In the genomic region with DNA sequence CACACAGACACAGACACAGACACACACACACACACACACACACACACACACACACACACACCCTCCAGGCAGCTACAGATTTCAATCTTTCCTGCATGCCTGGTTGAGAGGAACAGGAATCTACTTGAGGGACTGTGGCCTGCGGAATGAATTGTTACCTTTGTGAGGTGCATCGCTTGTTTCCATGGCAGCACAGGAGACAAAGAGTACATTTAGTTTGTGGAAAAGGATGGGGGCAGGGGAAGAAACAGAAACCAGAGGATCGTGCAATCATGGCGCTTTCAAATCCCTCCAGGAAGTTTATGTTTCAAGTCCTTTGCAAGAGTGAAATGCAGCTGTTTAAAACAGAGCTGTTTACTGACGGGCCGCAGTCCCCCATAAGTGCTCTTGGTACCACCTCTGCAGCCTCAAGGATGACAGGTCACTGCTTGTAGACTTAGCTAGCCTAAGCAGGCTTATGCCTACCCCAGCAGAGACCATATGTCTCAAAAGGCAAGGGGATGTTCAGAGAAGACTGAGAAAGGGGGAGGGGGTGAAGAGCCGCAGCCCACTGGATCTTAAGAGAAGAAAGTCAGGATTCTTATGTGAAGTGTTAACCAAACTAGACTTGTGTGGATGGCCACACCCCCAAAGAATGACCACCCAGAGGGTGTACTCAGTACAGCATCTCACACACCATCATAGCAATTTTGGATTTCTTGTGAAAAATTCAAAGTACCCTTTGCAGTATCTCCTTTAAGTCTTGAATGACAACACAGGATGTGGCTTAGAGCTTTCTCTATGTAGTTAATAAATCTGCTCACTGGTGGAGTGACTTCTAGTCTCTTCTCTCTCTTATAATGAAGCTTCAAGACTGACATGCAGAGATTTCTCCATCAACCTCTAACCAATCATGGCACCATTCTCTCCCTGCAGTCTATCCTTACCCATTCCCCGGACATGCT, we compare ENCODE assay signal across 8 mouse cellular contexts.
DNase-seq lines count a peak whose midpoint lies in the region; ATAC-seq lines count a peak whose summit lies in the region.
"Had no signal": no experiment of that assay in that cellular context is flagged by ENCODE, and none has a peak within 500 bp of the region (broad histone marks: within the 10 kb centered on the region; RNA-seq: fewer than 3 reads in every experiment).

No protein-coding gene starts in this region.

- H3K4me2 ChIP-seq in embryonic facial prominence, embryonic 13.5 days, result peak overlapping the region; percentile 32
- H3K4me2 ChIP-seq in midbrain, embryonic 16.5 days (ENCODE audit: low read length), result peak overlapping the region; percentile 10; the same call in 1 of the 2 replicates

- H3K4me3 ChIP-seq in embryonic facial prominence, embryonic 13.5 days, result no peak overlapping the region
- H3K4me3 ChIP-seq in midbrain, embryonic 16.5 days (ENCODE audit: low read depth, low read length), result no peak overlapping the region

- ATAC-seq in embryonic facial prominence, embryonic 13.5 days (ENCODE audit: insufficient number of reproducible peaks, insufficient read depth, low FRiP score, low TSS enrichment, low read depth), result peak; percentile 58
- ATAC-seq in inflammation-experienced regulatory T-cells, adult 6 months, result peak; percentile 75
- peak; percentile 79 for ATAC-seq in midbrain, embryonic 16.5 days

- no peaks in the 10 kb centered on the region for H3K9me3 ChIP-seq in embryonic facial prominence, embryonic 13.5 days
- H3K9me3 ChIP-seq in midbrain, embryonic 16.5 days (replicated peaks; ENCODE audit: control insufficient read depth, low read length, poor library complexity, severe bottlenecking), result no peaks in the 10 kb centered on the region

- H3K36me3 ChIP-seq in embryonic facial prominence, embryonic 13.5 days, result no peaks in the 10 kb centered on the region
- H3K36me3 ChIP-seq in midbrain, embryonic 16.5 days (ENCODE audit: control insufficient read depth, insufficient read depth, low read length), result no peaks in the 10 kb centered on the region

- H3K9ac ChIP-seq in embryonic facial prominence, embryonic 13.5 days, result no peak overlapping the region
- H3K9ac ChIP-seq in midbrain, embryonic 16.5 days (ENCODE audit: low read depth, low read length), result 0 out of 2 replicates have a peak overlapping the region, but pooled peaks have one; percentile 11

- 19% methylated on average over 8 of the region's 8 CpGs for WGBS in embryonic facial prominence, embryonic 13.5 days
- 32% methylated on average over 8 of the region's 8 CpGs for WGBS in midbrain, embryonic 16.5 days

- no peaks in the 10 kb centered on the region for H3K27me3 ChIP-seq in embryonic facial prominence, embryonic 13.5 days
- no peaks in the 10 kb centered on the region for H3K27me3 ChIP-seq in midbrain, embryonic 16.5 days (ENCODE audit: control insufficient read depth, insufficient read depth, low read depth, low read length)

- peak overlapping the region; percentile 87 for H3K27ac ChIP-seq in embryonic facial prominence, embryonic 13.5 days
- H3K27ac ChIP-seq in midbrain, embryonic 16.5 days (ENCODE audit: low read length), result peak overlapping the region; percentile 59

- DNase-seq in ZHBTc4 (ENCODE audit: low read depth, low spot score), result peak; percentile 30
- no peak for DNase-seq in urinary bladder, postnatal 14 days (ENCODE audit: low spot score)
- DNase-seq in left cerebral cortex, postnatal 14 days (ENCODE audit: low spot score in 2 of 2), result no peak
- DNase-seq in left cerebral cortex, postnatal 25 days (ENCODE audit: low spot score in 2 of 2), result no peak
- DNase-seq: kidney, postnatal 36 days had no signal

- peaks cover 37% of the 10 kb centered on the region for H3K4me1 ChIP-seq in embryonic facial prominence, embryonic 13.5 days
- H3K4me1 ChIP-seq in midbrain, embryonic 16.5 days (ENCODE audit: control insufficient read depth, insufficient read depth, low read length), result peaks cover 12% of the 10 kb centered on the region

- intact Hi-C loops in left cerebral cortex, postnatal 14 days (cut with DNase I), result no loop called here
- intact Hi-C loops in left cerebral cortex, postnatal 25 days (cut with DNase I), result no loop called here
